In the genomic region with DNA sequence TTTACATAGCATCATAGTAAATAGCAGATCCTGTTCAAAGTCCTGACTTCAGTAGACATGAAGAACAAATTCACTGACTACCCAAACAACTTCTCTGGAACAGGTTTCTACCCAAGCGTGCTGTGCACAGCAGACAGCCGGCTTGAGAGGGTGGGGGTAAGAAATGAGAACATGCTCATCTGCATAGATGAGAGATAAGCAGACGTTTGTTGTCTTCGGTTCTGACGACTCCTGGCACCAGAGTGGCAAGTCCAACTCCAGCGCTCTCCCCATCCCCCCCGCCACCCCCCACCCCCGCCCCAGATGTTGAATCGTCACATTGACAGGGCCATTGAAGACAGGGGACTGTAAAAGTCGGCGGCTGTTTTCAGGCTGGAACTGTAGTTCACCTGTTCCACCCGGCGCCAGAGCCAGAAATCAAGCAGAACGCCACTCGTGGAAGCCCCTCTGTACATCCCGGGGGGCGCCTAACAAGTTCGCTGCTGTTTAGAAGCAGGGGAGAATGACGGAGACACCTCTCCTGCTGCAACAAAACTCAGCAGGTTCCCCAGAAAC, we compare ENCODE assay signal across 8 mouse cellular contexts. TPM values are rescaled to one million over a fixed set of nuclear protein-coding genes. Genes with fewer than 3 reads are reported as not detected.
DNase-seq lines count a peak whose midpoint lies in the region; ATAC-seq and TF ChIP-seq lines count a peak whose summit lies in the region.

No protein-coding gene starts in this region.

- peak overlapping the region; percentile 95 for H3K4me2 ChIP-seq in embryonic facial prominence, embryonic 13.5 days
- H3K4me2 ChIP-seq in intestine, embryonic 16.5 days (ENCODE audit: low read depth, low read length), result peak overlapping the region; percentile 89
- peak overlapping the region; percentile 56 for H3K4me2 ChIP-seq in myocyte (ENCODE audit: low read depth)

- H3K27me3 ChIP-seq in embryonic facial prominence, embryonic 13.5 days, result peaks cover 55% of the 10 kb centered on the region
- 0 out of 2 replicates have a peak, but pooled peaks cover 4% of the 10 kb centered on the region for H3K27me3 ChIP-seq in intestine, embryonic 16.5 days (replicated peaks; ENCODE audit: control insufficient read depth, insufficient read depth, low read length)
- peaks cover 23% of the 10 kb centered on the region for H3K27me3 ChIP-seq in myocyte (ENCODE audit: control insufficient read depth, insufficient read depth, insufficient read length)

- DNase-seq in left cerebral cortex, adult 18-20 months (ENCODE audit: low spot score in 2 of 2), result peak; percentile 5 to 15
- no peak for DNase-seq in left cerebral cortex, adult 11 months (ENCODE audit: low spot score)
- peak; percentile 25 for DNase-seq in adrenal gland, postnatal 10 days
- peak; percentile 31 for DNase-seq in thymus, postnatal 25 days
- DNase-seq in ovary, postnatal 14 days (ENCODE audit: low spot score), result no peak

- no peak for ATAC-seq in embryonic facial prominence, embryonic 13.5 days (ENCODE audit: insufficient number of reproducible peaks, insufficient read depth, low FRiP score, low TSS enrichment, low read depth)
- ATAC-seq in intestine, embryonic 16.5 days, result peak; percentile 26

- H3K9ac ChIP-seq in embryonic facial prominence, embryonic 13.5 days, result peak overlapping the region; percentile 78
- peak overlapping the region; percentile 81 for H3K9ac ChIP-seq in intestine, embryonic 16.5 days (ENCODE audit: low read depth, low read length)

- under 1% methylated on average over 19 of the region's 19 CpGs for WGBS in embryonic facial prominence, embryonic 13.5 days
- under 1% methylated on average over 19 of the region's 19 CpGs for WGBS in intestine, embryonic 16.5 days

- no peak overlapping the region for H3ac ChIP-seq in myocyte (ENCODE audit: control insufficient read depth, insufficient read length)

- H3K79me2 ChIP-seq in myocyte (ENCODE audit: control insufficient read depth, insufficient read depth), result no peaks in the 10 kb centered on the region

- H3K27ac ChIP-seq in embryonic facial prominence, embryonic 13.5 days, result no peak overlapping the region
- peak overlapping the region; percentile 91 for H3K27ac ChIP-seq in intestine, embryonic 16.5 days (ENCODE audit: low read length)

- peaks cover 24% of the 10 kb centered on the region for H3K4me1 ChIP-seq in embryonic facial prominence, embryonic 13.5 days
- peaks cover 6% of the 10 kb centered on the region; the same call in 1 of the 2 replicates for H3K4me1 ChIP-seq in intestine, embryonic 16.5 days (ENCODE audit: control insufficient read depth, insufficient read depth, low read length)

- H3K4me3 ChIP-seq in embryonic facial prominence, embryonic 13.5 days, result peak overlapping the region; percentile 79
- H3K4me3 ChIP-seq in intestine, embryonic 16.5 days (ENCODE audit: low read length), result peak overlapping the region; percentile 86
- H3K4me3 ChIP-seq in myocyte, result no peak overlapping the region

- H3K9me3 ChIP-seq in embryonic facial prominence, embryonic 13.5 days, result no peaks in the 10 kb centered on the region
- no peaks in the 10 kb centered on the region for H3K9me3 ChIP-seq in intestine, embryonic 16.5 days (ENCODE audit: control insufficient read depth, low read length)

- no peaks in the 10 kb centered on the region for H3K36me3 ChIP-seq in embryonic facial prominence, embryonic 13.5 days
- no peaks in the 10 kb centered on the region for H3K36me3 ChIP-seq in intestine, embryonic 16.5 days (ENCODE audit: control insufficient read depth, insufficient read depth, low read length)
- H3K36me3 ChIP-seq in myocyte (ENCODE audit: control insufficient read depth, insufficient read depth), result no peaks in the 10 kb centered on the region

- TF ChIP-seq POLR2A in myocyte (IDR thresholded peaks at IDR 0.05; ENCODE audit: insufficient read length, low read depth), result no peak

TF ChIP-seq in myocyte, 11 proteins besides CTCF, POLR2A, EP300 and RAD21:
- no peak for TF ChIP-seq TCF3 (IDR thresholded peaks at IDR 0.05; ENCODE audit: insufficient read length, low read depth)
- no peak for TF ChIP-seq REST (IDR thresholded peaks at IDR 0.05; ENCODE audit: insufficient read depth, insufficient read length)
- TF ChIP-seq POLR2AphosphoS2 (IDR thresholded peaks at IDR 0.05; ENCODE audit: insufficient read length, low read depth), result no peak
- no peak for TF ChIP-seq SRF (IDR thresholded peaks at IDR 0.05; ENCODE audit: control insufficient read depth, insufficient read length, low read depth)
- TF ChIP-seq MYOG (IDR thresholded peaks at IDR 0.05; ENCODE audit: control insufficient read depth in 1 of 3, insufficient read depth in 1 of 3, insufficient read length in 2 of 3, low read depth in 2 of 3), result no peak
- no peak for TF ChIP-seq MAX (IDR thresholded peaks at IDR 0.05; ENCODE audit: low read depth)
- no peak for TF ChIP-seq E2F4 (IDR thresholded peaks at IDR 0.05; ENCODE audit: insufficient read depth)
- TF ChIP-seq USF1 (IDR thresholded peaks at IDR 0.05; ENCODE audit: low read depth), result no peak
- TF ChIP-seq MYOD1 (IDR thresholded peaks at IDR 0.05; ENCODE audit: control insufficient read depth in 1 of 3, insufficient read length in 2 of 3, low read depth in 2 of 3), result no peak
- no peak for TF ChIP-seq CEBPB (IDR thresholded peaks at IDR 0.05; ENCODE audit: insufficient read depth, poor library complexity, severe bottlenecking)
- no peak for TF ChIP-seq TCF12 (IDR thresholded peaks at IDR 0.05; ENCODE audit: insufficient read depth, poor library complexity, severe bottlenecking)
TF ChIP-seq in myocyte: peak in this region for 0.

RNA-seq across cellular contexts. Expression of gene Pip5k1b, which starts 0.7 kb away (rescaled TPM):
- 10 to 100 TPM; 24.1 to 25.8 TPM for total RNA-seq in left cerebral cortex, adult 18-20 months (2021)
- 10 to 100 TPM; 18.8 to 20.0 TPM for total RNA-seq in adrenal gland, postnatal 10 days (2021)
- 0.34 and 0.65 TPM in 2 replicates for polyA plus RNA-seq in embryonic facial prominence, embryonic 13.5 days (2015; fragmentation: Nextera tagmentation; extraction: Ambion mirVana)
- 22.1 and 26.1 TPM in 2 replicates for polyA plus RNA-seq in intestine, embryonic 16.5 days (2015; fragmentation: Nextera tagmentation; extraction: Ambion mirVana)
- 0.24 TPM for polyA plus RNA-seq in myocyte (2012; fragmentation: generic; extraction: Trizol)

Comparison
In these comparisons a context has a peak if more than half of its experiments do, and no peak if none do; other contexts are left out.
1. DNase-seq: peak in left cerebral cortex, adult 18-20 months (2 of 2), adrenal gland, postnatal 10 days (single experiment) and thymus, postnatal 25 days (single experiment); none in left cerebral cortex, adult 11 months (single experiment) and ovary, postnatal 14 days (single experiment).
2. RNA of gene Pip5k1b, which starts 0.7 kb away (polyA plus RNA-seq): 22.1 to 26.1 TPM in intestine, embryonic 16.5 days; 0.34 to 0.65 TPM in embryonic facial prominence, embryonic 13.5 days and 0.24 TPM in myocyte (single experiment); every median in the first group is over 10 times any median in the second.
3. Peak in every context shown above with its lines, with median percentiles within 50 percentile points of each other: H3K4me2 ChIP-seq.